Mouse (Mus musculus) megakaryocyte-erythroid progenitor cell, adult 5-6 weeks (primary cell): ENCODE measurements around the gene Ak9. TPM values are rescaled to one million over a fixed set of nuclear protein-coding genes. Genes with fewer than 3 reads are reported as not detected.

Source experiments
- ATAC-seq: replicated peaks from 2 replicates; pipeline ENCODE4 v1.8.0; 2016; ENCODE audit warnings: mild to moderate bottlenecking, inconsistent platforms; ENCODE audit not compliant: severe bottlenecking, poor library complexity, low FRiP score, low TSS enrichment
- total RNA-seq, 2 experiments: library from RNA; stranded (forward) in 1 of 2; stranded (reverse) in 1 of 2; fragments of 200-1000, 215-1000 nt in 1 of 2; fragments of >200 nt in 1 of 2; fragmentation: Nextera tagmentation in 1 of 2; gene quantifications; 2 replicates each; pipeline ENCODE4 v1.2.3; 2014 to 2017

Ak9 gene
- total RNA-seq, 2 experiments from 2014 or later: not detected

- ATAC-seq: no peak
Measured at GRCm38 (mm10) chr10:41435141-41435540, 131.4 kb downstream of the Ak9 start.

GRCm38 (mm10) chr10:41448216-41448615 is 144.4 kb downstream of the Ak9 start:
- no peak for ATAC-seq

DNA sequence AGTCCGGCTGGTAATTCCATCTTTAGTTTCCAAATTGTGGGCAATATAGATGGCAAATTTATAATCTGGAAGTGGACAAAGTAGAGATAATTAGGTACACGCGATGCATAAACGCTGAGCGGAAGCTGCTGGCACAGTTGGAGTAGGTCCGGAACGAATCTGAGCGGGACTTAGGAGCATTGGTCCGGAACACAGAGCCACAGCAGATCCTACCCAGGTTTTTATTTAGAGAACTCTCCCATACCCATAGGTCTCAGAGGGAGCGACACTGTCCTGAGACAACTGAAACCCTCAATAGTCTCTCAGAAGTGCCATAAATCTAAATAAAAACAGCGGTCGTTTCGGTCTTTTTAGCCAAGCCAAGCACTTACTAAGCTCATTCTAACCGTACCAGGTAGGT is 145.9 kb downstream of the Ak9 start:
- ATAC-seq: peak; percentile 46

GRCm38 (mm10) chr10:41450137-41450670 is 146.4 kb downstream of the Ak9 start, which contains the start of gene Zbtb24:
Gene Zbtb24 (plus strand): TSS chr10:41450383.
- ATAC-seq: peak; percentile 96

DNA sequence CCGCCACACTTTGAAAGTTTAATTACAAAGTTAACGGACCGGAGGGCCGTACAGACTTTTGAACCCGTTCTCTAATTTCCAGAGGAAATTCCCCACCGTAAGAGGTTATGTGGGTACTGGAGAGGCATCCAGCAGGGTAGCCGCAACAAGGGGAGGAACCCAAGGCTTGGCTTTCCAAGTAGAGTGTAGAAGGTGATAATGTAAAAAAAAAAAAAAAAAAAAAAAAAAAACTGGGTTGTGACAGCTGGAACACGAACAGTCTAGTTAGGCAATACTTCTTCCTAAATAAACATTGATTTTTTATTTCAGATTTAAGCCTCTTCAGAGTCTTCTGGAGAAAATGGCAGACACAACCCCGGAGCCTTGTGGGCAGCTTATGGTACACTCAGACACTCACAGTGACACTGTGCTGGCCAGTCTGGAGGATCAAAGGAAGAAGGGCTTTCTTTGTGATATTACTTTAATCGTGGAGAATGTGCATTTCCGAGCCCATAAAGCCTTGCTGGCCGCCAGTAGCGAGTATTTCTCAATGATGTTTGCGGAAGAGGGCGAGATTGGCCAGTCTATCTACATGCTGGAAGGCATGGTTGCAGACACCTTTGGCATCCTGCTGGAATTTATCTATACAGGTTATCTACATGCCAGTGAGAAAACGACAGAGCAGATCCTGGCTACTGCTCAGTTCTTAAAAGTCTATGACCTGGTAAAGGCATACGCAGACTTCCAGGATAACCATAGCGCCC is 147.2 kb downstream of the Ak9 start:
- ATAC-seq: 0 out of 2 replicates have a peak, but pooled peaks have one; percentile 11

- ATAC-seq: no peak
Measured at GRCm38 (mm10) chr10:41451656-41452055, 147.9 kb downstream of the Ak9 start.

DNA sequence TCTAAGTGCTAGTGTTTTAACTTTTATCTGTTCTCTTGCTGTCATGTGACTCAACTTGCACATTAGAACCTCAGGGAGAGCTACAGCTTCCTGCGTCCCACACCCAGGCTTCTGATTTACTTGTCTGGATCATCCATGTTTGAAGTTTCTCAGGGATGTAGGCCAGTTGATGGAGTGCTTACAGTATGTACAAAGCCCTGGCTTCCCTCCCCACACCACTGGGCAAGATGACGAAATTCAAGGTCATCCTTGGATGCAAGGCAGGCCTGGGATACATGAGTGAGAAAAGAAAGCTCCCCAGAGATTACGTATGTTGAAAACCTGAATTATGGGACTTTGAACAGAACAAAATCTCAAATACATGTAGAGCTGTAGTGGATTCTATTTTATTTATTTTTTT is 149.0 kb downstream of the Ak9 start:
- ATAC-seq: no peak

DNA sequence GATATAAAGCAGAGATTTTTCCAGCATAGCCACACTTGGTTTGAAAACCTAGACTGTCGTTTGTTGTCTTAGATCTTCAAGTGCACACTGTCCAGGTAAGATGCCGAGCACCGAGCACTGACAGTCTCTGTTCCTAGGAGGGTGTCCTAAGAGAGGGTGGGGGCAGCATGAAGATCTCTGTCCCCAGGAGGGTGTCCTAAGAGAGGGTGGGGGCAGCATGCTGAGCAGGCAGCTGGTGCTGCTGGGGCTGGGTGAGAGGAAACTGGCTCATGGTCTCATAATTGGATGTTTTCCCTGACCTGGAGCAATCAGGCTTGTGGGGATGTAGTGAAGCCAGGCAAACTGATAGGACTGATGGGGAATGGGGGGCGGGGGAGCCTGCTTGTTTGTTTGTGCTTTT is 156.2 kb downstream of the Ak9 start:
- ATAC-seq: no peak

DNA sequence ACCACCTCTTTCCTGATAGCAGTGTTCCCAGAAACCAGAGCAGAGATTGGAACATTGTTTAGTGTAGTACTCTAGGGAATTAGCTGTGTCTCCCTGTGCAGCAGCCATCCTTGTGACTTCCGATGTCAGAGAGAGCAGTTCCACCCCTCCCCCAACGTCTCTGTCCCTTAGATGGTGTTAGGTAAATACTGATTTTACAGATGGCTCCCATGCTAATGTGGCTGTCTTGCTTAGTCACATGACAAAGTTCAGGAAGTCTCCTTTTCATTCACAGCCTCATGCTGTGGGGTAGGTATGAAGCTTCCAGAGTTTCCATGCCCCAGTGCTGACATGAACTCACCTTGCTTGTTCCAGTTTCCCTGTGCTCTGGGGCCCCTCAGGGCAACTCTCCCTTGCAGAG is 156.7 kb downstream of the Ak9 start:
- no peak for ATAC-seq

GRCm38 (mm10) chr10:41461057-41461722 is 157.4 kb downstream of the Ak9 start:
- no peak for ATAC-seq

DNA sequence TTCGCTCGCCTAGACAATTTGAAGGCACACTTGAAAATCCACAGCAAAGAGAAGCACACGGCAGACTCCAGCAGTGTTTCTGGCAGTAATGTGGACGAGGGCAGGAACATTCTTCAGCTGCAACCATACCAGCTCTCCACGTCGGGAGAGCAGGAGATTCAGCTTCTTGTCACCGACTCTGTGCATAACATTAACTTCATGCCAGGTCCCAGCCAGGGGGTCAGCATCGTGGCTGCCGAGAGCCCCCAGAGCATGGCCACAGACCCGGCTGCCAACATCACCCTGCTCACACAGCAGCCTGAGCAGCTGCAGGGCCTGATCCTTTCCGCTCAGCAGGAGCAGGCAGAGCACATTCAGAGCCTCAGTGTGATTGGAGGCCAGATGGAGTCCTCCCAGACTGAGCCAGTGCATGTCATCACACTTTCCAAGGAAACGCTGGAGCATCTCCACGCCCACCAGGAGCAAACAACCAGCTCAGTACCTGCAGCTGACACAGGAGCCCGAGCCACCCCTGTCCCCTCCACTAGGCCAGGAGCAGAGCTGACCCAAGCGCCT is 160.7 kb downstream of the Ak9 start:
- no peak for ATAC-seq

GRCm38 (mm10) chr10:41467325-41467724 is 163.5 kb downstream of the Ak9 start:
- ATAC-seq: no peak

- no peak for ATAC-seq
Measured at GRCm38 (mm10) chr10:41470693-41471092, 166.9 kb downstream of the Ak9 start.

DNA sequence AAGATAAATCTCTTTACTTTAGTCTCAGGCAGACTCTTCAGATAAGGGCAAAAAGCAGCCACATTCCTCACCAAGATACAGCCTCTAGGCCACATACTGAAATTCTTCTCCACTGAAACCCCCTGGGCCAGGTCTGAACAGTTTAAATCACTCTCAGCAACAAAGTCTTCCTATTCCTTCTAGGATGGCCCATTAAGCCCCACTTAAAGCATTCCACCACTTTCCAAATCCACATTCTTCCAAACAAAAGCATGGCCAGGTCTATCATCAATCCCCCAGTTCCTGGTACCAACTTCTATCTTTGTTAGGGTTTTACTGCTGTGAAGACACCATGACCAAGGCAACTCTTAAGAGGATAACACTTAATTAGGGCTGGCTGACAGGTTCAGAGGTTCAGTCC is 168.8 kb downstream of the Ak9 start:
- no peak for ATAC-seq

DNA sequence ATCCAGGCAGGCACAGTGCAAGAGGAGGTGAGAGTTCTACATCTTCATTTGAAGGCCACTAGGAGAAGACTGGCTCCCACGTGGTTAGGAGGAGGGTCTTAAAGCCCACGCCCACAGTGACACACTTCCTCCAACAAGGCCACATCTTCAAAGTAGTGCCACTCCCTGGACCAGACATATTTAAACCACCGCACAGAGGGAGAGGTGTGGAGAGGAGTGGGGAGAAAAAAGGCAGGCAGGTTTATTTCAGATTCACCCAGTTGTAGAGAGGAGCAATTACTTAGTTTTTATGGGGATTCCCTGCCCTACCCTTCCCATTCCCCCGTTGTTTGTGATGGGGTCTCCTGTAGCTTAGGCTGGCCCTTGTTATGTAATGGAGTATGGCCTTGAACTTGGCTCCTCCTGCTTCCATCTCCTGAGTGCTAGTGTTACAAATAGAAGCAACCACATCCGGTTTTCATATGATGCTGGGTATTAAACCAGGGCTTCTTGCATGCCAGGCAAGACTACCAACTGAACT is 169.2 kb downstream of the Ak9 start:
- ATAC-seq: no peak

DNA sequence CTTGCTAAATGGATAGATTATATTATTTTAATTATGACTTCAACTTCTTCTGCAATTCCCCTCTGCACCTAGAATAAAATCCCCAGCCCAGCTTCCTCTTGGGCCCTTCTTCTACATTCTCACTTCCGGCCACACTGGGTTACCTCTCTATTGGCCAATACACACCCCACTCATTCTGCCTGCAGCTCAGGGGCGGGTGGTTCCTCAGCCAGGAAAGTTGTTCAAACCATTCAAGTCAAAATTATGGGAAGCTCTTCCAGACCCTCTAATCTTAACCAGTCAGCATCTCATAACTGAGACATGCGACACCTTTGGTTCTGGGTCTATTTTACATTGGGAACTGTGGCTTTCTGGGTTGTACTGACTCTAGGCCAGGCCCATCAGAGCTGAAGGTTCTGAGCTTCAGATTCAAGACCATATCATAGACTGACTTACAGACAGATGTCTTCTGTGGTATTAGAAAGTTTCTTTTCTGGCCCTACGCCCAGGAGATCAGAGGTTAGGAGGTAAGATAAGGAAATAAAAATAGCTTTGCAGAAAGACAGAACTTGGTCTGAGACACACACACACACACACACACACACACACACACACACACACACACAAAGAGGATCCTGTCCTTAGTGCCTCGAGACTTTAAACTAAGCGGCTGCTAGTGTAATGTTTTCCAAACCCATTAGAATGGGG is 170.1 kb downstream of the Ak9 start:
- ATAC-seq: peak; percentile 84

GRCm38 (mm10) chr10:41474981-41475391 is 171.2 kb downstream of the Ak9 start:
- peak; percentile 39; the same call in 1 of the 2 replicates for ATAC-seq

- ATAC-seq: 0 out of 2 replicates have a peak, but pooled peaks have one; percentile 19
Measured at GRCm38 (mm10) chr10:41476171-41477017, 172.6 kb downstream of the Ak9 start, which contains the start of gene Mical1. Gene Mical1 (plus strand): TSS chr10:41476314.

DNA sequence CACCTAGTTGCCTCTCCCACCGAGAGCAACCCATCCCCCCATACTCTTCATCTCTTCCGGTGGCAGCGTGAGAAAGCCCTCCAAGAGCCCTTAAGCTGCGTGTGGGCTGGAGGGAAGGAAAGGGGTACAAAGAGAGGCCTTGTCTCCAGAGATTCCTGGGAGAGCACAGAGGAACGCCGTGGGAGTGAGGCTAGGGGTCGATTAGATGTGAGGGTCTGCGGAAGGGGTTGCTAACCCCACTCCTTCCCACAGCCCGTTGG is 173.2 kb downstream of the Ak9 start:
- no peak for ATAC-seq
